Mouse (Mus musculus): ENCODE data around the gene Pcid2. TPM values are rescaled to one million over a fixed set of nuclear protein-coding genes. Genes with fewer than 3 reads are reported as not detected.
"Not testable (repeated sequence)": the region's sequence is repeated elsewhere in the genome, so short reads cannot be mapped to it uniquely, and the experiment has no call there.

The Pcid2 gene
- polyA plus RNA-seq, 1 experiment from 2014 or later, result 49.8 TPM

DNA sequence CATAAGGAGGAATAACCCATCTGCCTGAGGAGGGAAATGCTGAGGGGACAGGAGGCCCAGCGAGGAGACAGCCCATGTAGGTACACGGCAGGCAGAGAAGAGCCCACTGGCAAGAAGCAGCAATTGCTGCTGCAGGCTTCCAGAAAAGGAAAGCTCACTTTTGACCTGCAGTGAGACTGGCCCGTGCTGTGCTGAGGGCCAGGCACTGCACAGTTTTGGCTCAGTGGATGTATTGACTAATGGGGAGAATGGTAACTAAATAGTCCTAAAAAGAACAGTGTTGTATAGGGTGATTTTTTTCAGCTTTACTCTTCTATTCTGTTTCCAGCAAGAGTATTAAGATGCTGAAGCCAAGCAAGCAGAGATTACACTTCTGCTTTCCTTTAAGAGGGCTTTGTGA is 13.3 kb upstream of the Pcid2 start:
- Histone ChIP-seq H3K4me1 (no peaks in the 10 kb centered on the region), H3K4me2 (no peak overlapping the region), H3K27me3 (no peaks in the 10 kb centered on the region), H3K9ac (no peak overlapping the region), H3K27ac (no peak overlapping the region), H3K9me3 (replicated peaks) (no peaks in the 10 kb centered on the region), H3K4me3 (no peak overlapping the region), H3K36me3 (ENCODE audit: poor library complexity, severe bottlenecking) (peaks cover 58% of the 10 kb centered on the region)
- 94% methylated on average over 3 of the region's 3 CpGs for WGBS
- no peak for ATAC-seq

DNA sequence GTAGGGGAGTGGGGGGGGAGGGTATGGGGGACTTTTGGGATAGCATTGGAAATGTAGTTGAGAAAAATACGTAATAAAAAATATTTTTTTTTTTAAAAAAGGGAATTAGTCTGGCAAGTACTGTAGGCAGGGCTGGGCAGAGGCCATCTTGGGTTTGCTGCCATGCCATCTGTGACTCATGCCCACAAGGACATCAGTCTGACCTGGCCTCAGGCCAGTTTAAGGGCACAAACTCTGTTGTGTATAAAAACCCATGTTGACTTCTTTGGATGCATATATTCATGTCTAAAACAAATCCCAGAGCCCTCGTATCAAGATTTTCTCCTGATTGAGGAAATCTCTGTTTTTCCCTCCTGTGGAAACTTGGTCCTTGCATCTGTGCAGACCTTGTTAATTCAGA is 11.8 kb upstream of the Pcid2 start:
- no peaks in the 10 kb centered on the region for H3K9me3 ChIP-seq (replicated peaks)
- H3K4me1 ChIP-seq, result no peaks in the 10 kb centered on the region
- H3K4me2 ChIP-seq, result no peak overlapping the region
- WGBS, result 92% methylated on average over 2 of the region's 2 CpGs
- no peak overlapping the region for H3K27ac ChIP-seq
- ATAC-seq, result no peak
- no peak overlapping the region for H3K9ac ChIP-seq
- no peak overlapping the region for H3K4me3 ChIP-seq
- peaks cover 49% of the 10 kb centered on the region for H3K36me3 ChIP-seq (ENCODE audit: poor library complexity, severe bottlenecking)
- H3K27me3 ChIP-seq, result no peaks in the 10 kb centered on the region

DNA sequence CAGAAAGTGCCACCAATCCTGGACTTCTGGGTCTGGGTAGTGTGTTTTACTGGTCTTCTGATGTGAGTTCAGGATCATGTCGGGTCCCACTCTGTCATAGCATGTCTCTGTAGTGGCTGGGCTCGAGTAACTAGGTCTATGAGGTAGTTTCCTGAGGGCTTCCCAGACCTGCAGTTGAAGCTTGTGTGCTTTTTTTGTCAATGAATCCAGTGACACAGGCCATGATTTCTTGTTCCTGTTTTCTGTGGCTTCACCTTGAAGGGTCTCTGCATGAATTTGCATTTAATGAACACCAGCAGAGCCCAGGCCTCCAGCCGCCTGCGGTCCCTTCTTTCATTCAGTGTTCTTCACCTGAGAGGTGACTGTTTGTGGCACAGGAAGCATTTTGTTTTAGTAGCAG is 8.0 kb upstream of the Pcid2 start:
- H3K4me3 ChIP-seq, result no peak overlapping the region
- WGBS, result 95% methylated on average over 4 of the region's 4 CpGs
- no peaks in the 10 kb centered on the region for H3K27me3 ChIP-seq

DNA sequence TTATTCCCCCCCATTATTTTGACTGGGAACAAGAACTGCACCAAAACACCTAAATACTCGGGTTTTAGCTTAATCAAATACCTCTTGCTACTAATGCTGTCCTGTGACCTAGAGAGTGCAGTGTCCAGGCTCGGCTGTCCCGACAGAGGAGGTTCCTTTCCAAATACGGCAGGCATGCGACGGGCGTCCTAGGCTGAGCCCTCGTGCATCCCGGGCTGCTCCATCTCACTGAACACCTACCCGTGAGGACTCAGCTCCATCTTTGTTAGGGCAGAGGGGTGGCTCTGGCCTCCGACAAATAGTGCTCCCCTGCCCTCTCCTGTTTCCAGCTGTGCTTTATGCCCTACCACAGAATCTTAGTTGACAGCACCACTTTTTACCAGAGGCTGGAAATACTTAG is 6.7 kb upstream of the Pcid2 start:
- H3K27me3 ChIP-seq, result no peaks in the 10 kb centered on the region
- H3K36me3 ChIP-seq (ENCODE audit: poor library complexity, severe bottlenecking), result peaks cover 18% of the 10 kb centered on the region
- no peak overlapping the region for H3K4me3 ChIP-seq
- 0 out of 2 replicates have a peak overlapping the region, but pooled peaks have one; percentile 12 for H3K27ac ChIP-seq
- 91% methylated on average over 11 of the region's 11 CpGs for WGBS
- H3K9ac ChIP-seq, result no peak overlapping the region
- ATAC-seq, result no peak
- H3K4me2 ChIP-seq, result no peak overlapping the region
- H3K9me3 ChIP-seq (replicated peaks), result no peaks in the 10 kb centered on the region
- H3K4me1 ChIP-seq, result peaks cover 22% of the 10 kb centered on the region

More for the DNA sequence above, 8.0 kb upstream of the Pcid2 start:
- Histone ChIP-seq H3K27ac (no peak overlapping the region), H3K36me3 (ENCODE audit: poor library complexity, severe bottlenecking) (peaks cover 23% of the 10 kb centered on the region), H3K9me3 (replicated peaks) (no peaks in the 10 kb centered on the region), H3K4me1 (peaks cover 17% of the 10 kb centered on the region; the same call in 1 of the 2 replicates), H3K4me2 (no peak overlapping the region), H3K9ac (no peak overlapping the region)
- ATAC-seq, result no peak

DNA sequence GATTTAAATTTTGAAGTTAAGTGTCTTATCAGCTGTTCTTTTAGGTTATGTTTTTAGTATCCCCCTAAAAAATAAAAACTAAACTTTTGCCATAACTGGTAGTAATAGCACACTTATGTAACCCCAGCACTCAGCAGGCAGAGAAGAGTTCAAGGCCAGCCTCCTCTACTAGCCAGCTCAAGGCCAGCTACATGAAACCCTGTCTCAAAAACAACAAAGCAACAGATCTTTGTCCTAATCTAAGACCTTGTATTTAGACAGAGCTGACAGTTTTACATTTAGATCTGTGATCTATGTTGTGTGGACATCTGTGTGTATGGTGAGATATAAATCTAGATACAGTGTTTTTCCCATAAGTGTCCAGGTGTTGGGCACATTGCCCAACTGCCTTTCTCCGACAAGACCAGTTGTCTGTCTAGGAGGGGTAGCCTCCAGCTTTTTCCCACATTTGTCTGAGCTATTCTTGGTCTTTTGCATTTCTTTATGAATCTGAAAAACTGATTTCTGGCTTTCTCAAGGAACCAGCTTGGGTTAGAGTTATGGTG is 4.2 kb upstream of the Pcid2 start:
- H3K27me3 ChIP-seq, result no peaks in the 10 kb centered on the region
- H3K4me1 ChIP-seq, result peaks cover 32% of the 10 kb centered on the region
- peaks cover 7% of the 10 kb centered on the region; the same call in 1 of the 2 replicates for H3K36me3 ChIP-seq (ENCODE audit: poor library complexity, severe bottlenecking)
- ATAC-seq, result no peak
- no peak overlapping the region for H3K9ac ChIP-seq
- H3K27ac ChIP-seq, result no peak overlapping the region
- no peak overlapping the region for H3K4me2 ChIP-seq
- WGBS, result 83% methylated on average over 1 of the region's 1 CpGs
- no peak overlapping the region for H3K4me3 ChIP-seq
- H3K9me3 ChIP-seq (replicated peaks), result no peaks in the 10 kb centered on the region

DNA sequence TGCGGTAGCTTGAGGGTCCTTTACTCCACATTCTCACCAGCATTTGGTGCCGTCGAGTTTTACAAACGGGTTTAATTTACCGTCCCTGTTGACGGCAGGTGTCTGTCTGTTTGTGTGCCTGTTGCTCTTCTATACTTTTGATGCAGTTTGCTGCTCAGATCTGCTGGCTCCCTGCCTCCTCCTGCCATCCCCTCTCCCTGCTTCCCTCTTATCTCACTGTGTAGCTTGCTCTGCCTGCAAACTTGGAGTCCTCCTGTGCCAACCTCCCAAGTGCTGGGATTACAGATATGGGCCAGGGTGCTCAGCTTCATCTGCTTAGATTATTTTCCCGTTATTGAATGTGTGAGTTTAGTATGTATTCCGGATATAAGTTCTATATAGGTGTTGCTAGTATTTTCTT is 3.7 kb upstream of the Pcid2 start:
- no peaks in the 10 kb centered on the region for H3K27me3 ChIP-seq
- 95% methylated on average over 8 of the region's 8 CpGs for WGBS
- no peak for ATAC-seq
- H3K36me3 ChIP-seq (ENCODE audit: poor library complexity, severe bottlenecking), result peaks cover 6% of the 10 kb centered on the region; the same call in 1 of the 2 replicates
- H3K4me2 ChIP-seq, result no peak overlapping the region
- H3K9me3 ChIP-seq (replicated peaks), result no peaks in the 10 kb centered on the region
- H3K4me1 ChIP-seq, result peaks cover 36% of the 10 kb centered on the region
- no peak overlapping the region for H3K9ac ChIP-seq
- H3K27ac ChIP-seq, result no peak overlapping the region
- H3K4me3 ChIP-seq, result no peak overlapping the region

DNA sequence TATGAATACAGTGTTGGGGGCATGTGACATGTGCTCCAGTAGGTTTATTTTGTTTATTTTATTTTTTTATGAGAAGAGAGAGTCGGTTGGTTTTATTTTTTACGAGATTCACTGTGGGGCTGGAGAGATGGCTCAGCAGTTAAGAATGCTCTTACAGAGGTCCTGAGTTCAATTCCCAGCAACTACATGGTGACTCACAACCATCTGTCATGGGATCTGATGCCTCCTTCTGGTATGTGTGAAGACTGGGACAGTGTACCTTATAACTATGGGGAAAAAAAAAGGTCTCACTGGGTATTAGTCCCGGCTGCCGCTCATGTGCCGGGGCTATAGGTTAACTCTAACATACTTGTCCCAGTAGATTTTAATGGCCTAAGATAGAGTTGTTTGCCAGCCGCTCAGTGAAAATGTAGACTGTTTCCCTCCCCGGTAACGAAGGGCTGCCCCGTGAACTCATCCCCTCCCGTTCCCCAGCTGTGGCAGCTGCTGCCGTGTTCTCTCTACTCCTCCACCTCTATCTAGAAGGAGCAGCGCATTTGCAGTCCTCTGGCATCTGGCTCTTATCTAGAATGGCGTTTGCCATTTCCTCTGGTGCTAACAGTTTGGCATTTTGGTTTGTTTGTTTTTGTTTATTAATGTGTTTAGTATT is 2.9 kb upstream of the Pcid2 start:
- no peak overlapping the region for H3K9ac ChIP-seq
- H3K4me1 ChIP-seq, result peaks cover 42% of the 10 kb centered on the region
- 90% methylated on average over 13 of the region's 13 CpGs for WGBS
- no peaks in the 10 kb centered on the region for H3K9me3 ChIP-seq (replicated peaks)
- no peak overlapping the region for H3K4me2 ChIP-seq
- no peaks in the 10 kb centered on the region for H3K27me3 ChIP-seq
- H3K4me3 ChIP-seq, result no peak overlapping the region
- no peak for ATAC-seq
- no peak overlapping the region for H3K27ac ChIP-seq
- H3K36me3 ChIP-seq (ENCODE audit: poor library complexity, severe bottlenecking), result 0 out of 2 replicates have a peak, but pooled peaks cover 3% of the 10 kb centered on the region

DNA sequence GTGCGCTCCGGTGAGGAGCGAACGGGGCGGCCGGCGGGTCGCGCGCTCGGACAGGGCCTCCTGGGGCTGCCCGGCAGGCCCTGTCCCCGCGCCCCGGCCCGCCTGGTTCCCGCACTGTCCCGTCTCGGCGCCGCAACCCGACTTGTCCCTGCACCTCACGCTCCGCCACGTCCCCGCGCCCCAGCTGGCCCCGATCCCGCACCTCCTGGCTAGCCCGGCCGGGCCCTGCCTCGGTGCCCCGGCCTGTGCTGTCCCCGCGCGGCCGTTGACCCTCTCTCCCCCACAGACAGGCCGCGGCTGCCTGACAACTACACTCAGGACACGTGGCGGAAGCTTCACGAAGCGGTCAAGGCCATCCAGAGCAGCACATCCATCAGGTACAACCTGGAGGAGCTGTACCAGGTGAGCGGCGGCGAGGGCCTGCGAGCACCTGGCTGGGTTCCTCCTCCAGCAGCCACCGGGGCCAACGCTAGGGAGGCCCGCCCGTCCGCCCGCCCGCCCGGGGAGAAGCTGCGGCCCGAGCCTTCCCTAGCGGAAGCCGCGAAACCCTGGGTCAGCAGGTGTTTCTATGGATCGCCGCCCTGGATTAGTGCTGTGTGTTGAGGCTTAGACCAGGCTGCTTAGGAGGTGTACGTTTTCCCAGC is 771 bp upstream of the Pcid2 start:
- no peaks in the 10 kb centered on the region for H3K9me3 ChIP-seq (replicated peaks)
- peaks cover 10% of the 10 kb centered on the region; the same call in 1 of the 2 replicates for H3K36me3 ChIP-seq (ENCODE audit: poor library complexity, severe bottlenecking)
- no peaks in the 10 kb centered on the region for H3K27me3 ChIP-seq
- ATAC-seq, result peak; percentile 48
- peak overlapping the region; percentile 96 for H3K4me2 ChIP-seq
- WGBS, result under 1% methylated on average over 53 of the region's 63 CpGs
- H3K9ac ChIP-seq, result peak overlapping the region; percentile 95
- peak overlapping the region; percentile 94 for H3K27ac ChIP-seq
- H3K4me3 ChIP-seq, result peak overlapping the region; percentile 94
- peaks cover 36% of the 10 kb centered on the region for H3K4me1 ChIP-seq

DNA sequence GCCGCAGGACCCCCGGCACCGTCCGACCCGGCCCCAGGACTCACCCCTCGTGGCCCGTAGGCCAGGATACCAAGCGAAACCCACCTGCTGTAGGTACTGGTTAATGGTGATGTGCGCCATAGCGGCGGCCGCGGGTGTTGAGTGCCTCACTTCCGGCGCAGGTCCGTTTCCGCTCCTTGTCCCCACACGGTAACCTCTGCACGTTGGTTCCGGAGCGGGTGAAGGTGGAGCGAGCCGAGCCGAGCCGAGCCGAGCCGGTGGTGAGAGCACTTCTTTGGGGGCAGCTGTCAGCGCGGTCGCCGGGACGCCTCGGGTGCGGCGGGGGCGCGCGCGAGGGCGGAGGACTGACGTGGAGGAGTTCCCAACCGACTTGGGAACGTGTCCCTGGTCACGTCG is 570 bp downstream of the Pcid2 start:
- ATAC-seq, result peak; percentile 83
- peaks cover 33% of the 10 kb centered on the region for H3K4me1 ChIP-seq
- H3K4me2 ChIP-seq, result peak overlapping the region; percentile 96
- peaks cover 22% of the 10 kb centered on the region for H3K36me3 ChIP-seq (ENCODE audit: poor library complexity, severe bottlenecking)
- peak overlapping the region; percentile 94 for H3K4me3 ChIP-seq
- H3K9ac ChIP-seq, result peak overlapping the region; percentile 95
- H3K9me3 ChIP-seq (replicated peaks), result no peaks in the 10 kb centered on the region
- peak overlapping the region; percentile 94 for H3K27ac ChIP-seq
- under 1% methylated on average over 44 of the region's 45 CpGs for WGBS
- no peaks in the 10 kb centered on the region for H3K27me3 ChIP-seq

DNA sequence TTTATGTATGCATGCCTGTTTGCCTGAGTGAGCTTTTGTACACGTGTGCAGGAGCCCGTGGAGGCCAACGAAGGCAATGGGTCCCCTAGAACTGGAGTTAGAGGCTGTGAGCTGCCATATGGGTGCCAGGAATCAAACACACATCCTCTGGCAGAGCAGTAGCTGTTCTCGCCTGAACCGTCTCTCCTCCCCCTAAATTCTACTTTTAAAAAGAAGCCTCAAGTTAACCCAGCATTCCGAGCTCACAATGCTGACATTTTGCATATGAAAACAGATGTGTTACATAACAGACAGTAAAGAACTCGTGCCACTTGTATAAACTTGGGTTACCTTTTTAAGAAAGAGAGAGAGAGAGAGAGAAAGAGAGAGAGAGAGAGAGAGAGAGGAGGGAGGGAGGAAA is 27.7 kb downstream of the Pcid2 start:
- no peaks in the 10 kb centered on the region for H3K4me1 ChIP-seq
- no peaks in the 10 kb centered on the region for H3K9me3 ChIP-seq (replicated peaks)
- H3K36me3 ChIP-seq (ENCODE audit: poor library complexity, severe bottlenecking), result peaks cover 100% of the 10 kb centered on the region
- 89% methylated on average over 7 of the region's 7 CpGs for WGBS
- H3K27ac ChIP-seq, result no peak overlapping the region
- no peak overlapping the region for H3K9ac ChIP-seq
- no peak overlapping the region for H3K4me2 ChIP-seq
- ATAC-seq, result no peak
- no peak overlapping the region for H3K4me3 ChIP-seq
- no peaks in the 10 kb centered on the region for H3K27me3 ChIP-seq

DNA sequence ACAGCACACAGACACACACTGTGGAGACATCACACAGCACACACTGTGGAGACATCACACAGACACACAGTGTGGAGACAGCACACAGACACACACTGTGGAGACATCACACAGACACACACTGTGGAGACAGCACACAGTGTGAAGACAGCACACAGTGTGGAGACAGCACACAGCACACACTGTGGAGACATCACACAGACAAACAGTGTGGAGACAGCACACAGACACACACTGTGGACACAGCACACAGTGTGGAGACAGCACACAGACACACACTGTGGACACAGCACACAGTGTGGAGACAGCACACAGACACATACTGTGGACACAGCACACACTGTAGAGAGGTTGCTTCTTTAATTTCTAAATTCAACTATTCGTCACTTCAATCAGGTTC is 29.7 kb downstream of the Pcid2 start:
- WGBS, result 88% methylated on average over 1 of the region's 1 CpGs
- H3K9ac ChIP-seq; H3K27me3 ChIP-seq; H3K4me3 ChIP-seq; ATAC-seq; H3K27ac ChIP-seq; H3K9me3 ChIP-seq (replicated peaks); H3K4me1 ChIP-seq; H3K4me2 ChIP-seq: not testable (repeated sequence)
- H3K36me3 ChIP-seq (ENCODE audit: poor library complexity, severe bottlenecking), result peaks cover 82% of the 10 kb centered on the region

DNA sequence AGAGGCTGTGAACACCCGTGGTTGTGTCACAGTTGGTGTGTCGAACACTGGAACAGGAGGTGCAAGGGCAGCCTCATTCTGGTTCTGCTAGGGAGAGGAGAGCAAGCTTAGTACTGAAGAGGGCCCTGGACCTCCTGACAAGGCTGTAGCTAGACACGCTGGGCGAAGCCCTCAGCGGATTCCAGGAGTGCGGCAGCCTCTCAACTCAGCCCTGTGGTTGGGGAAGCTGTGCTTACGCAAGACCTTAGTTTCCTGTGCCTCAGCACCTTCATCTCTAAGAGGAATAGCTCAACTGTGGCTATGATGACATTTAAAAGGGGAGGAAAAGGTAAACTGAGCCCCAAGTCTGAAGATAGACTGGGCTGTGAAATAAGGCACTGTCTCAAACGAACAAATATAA is 30.2 kb downstream of the Pcid2 start:
- H3K9me3 ChIP-seq (replicated peaks), result no peaks in the 10 kb centered on the region
- no peak for ATAC-seq
- no peak overlapping the region for H3K4me3 ChIP-seq
- H3K4me1 ChIP-seq, result no peaks in the 10 kb centered on the region
- 92% methylated on average over 8 of the region's 8 CpGs for WGBS
- no peaks in the 10 kb centered on the region for H3K27me3 ChIP-seq
- H3K4me2 ChIP-seq, result no peak overlapping the region
- H3K36me3 ChIP-seq (ENCODE audit: poor library complexity, severe bottlenecking), result peaks cover 77% of the 10 kb centered on the region
- no peak overlapping the region for H3K27ac ChIP-seq
- no peak overlapping the region for H3K9ac ChIP-seq
